In the genomic region with DNA sequence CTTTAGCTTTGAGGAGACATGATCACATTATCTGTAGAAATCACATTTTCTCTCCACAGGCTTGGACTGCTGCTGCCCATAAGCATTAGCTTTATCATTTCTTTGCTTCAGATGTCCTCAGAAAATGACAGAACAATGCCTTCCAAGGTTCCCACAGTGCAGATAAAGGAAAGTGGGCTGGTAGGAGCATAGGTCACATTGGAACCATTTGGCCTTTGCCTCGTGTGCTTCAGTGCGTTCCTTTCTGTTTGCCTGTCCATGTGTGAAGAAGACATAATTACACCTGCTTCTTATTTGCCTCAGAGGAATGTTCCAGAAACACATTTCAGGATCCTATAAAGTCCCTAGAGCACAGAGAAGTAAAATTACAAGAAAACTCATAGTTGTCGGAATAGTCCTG, we compare ENCODE assay signal across 10 mouse cellular contexts. TPM values are rescaled to one million over a fixed set of nuclear protein-coding genes. Genes with fewer than 3 reads are reported as not detected.
DNase-seq lines count a peak whose midpoint lies in the region; ATAC-seq and TF ChIP-seq lines count a peak whose summit lies in the region.
"Had no signal": no experiment of that assay in that cellular context is flagged by ENCODE, and none has a peak within 500 bp of the region (broad histone marks: within the 10 kb centered on the region; RNA-seq: fewer than 3 reads in every experiment).

No protein-coding gene starts in this region.

- no peak overlapping the region for H3K9ac ChIP-seq in heart, postnatal 0 days (replicated peaks; ENCODE audit: low read depth, low read length)
- no peak overlapping the region for H3K9ac ChIP-seq in heart, embryonic 11.5 days (ENCODE audit: low read depth, low read length)
- no peak overlapping the region for H3K9ac ChIP-seq in forebrain, embryonic 16.5 days (replicated peaks; ENCODE audit: low read depth, low read length)
- H3K9ac ChIP-seq in midbrain, embryonic 14.5 days (replicated peaks; ENCODE audit: low read length), result no peak overlapping the region
- H3K9ac ChIP-seq: heart, embryonic 15.5 days had no signal

- no peaks in the 10 kb centered on the region for H3K36me3 ChIP-seq in heart, postnatal 0 days (replicated peaks; ENCODE audit: control insufficient read depth, insufficient read depth, low read length)
- H3K36me3 ChIP-seq in heart, embryonic 11.5 days (ENCODE audit: control insufficient read depth, insufficient read depth, low read length), result no peaks in the 10 kb centered on the region
- no peaks in the 10 kb centered on the region for H3K36me3 ChIP-seq in forebrain, embryonic 16.5 days (ENCODE audit: control insufficient read depth, insufficient read depth)
- H3K36me3 ChIP-seq in midbrain, embryonic 14.5 days (ENCODE audit: control insufficient read depth, insufficient read depth, low read length), result no peaks in the 10 kb centered on the region
- H3K36me3 ChIP-seq: heart, embryonic 15.5 days had no signal

- DNase-seq in heart, postnatal 0 days (ENCODE audit: low spot score), result no peak
- DNase-seq in midbrain, embryonic 14.5 days, result no peak
- no peak for DNase-seq in adrenal gland, postnatal 4 days (ENCODE audit: low spot score in 2 of 2)
- no peak for DNase-seq in frontal cortex, postnatal 10 days (ENCODE audit: low spot score in 2 of 2)
- DNase-seq: kidney, adult 11 months had no signal

- no peak overlapping the region for H3K4me2 ChIP-seq in heart, postnatal 0 days (ENCODE audit: low read depth, low read length)
- H3K4me2 ChIP-seq in heart, embryonic 11.5 days, result no peak overlapping the region
- no peak overlapping the region for H3K4me2 ChIP-seq in forebrain, embryonic 16.5 days (ENCODE audit: low read length)
- H3K4me2 ChIP-seq in midbrain, embryonic 14.5 days (ENCODE audit: low read length), result no peak overlapping the region
- H3K4me2 ChIP-seq: heart, embryonic 15.5 days had no signal

- ATAC-seq in heart, postnatal 0 days (ENCODE audit: insufficient read depth, low read depth), result no peak
- no peak for ATAC-seq in heart, embryonic 11.5 days (replicated peaks; ENCODE audit: insufficient number of reproducible peaks, low FRiP score, low TSS enrichment)
- ATAC-seq in forebrain, embryonic 16.5 days, result peak; percentile 24
- ATAC-seq in midbrain, embryonic 14.5 days (ENCODE audit: low FRiP score, low TSS enrichment), result no peak

- H3K9me3 ChIP-seq in heart, postnatal 0 days (replicated peaks; ENCODE audit: control insufficient read depth, low read length), result no peaks in the 10 kb centered on the region
- H3K9me3 ChIP-seq in heart, embryonic 11.5 days (replicated peaks; ENCODE audit: control insufficient read depth, low read length), result no peaks in the 10 kb centered on the region
- H3K9me3 ChIP-seq in forebrain, embryonic 16.5 days (ENCODE audit: control insufficient read depth, low read length), result no peaks in the 10 kb centered on the region
- H3K9me3 ChIP-seq in midbrain, embryonic 14.5 days (ENCODE audit: control insufficient read depth, low read length), result no peaks in the 10 kb centered on the region
- H3K9me3 ChIP-seq: heart, embryonic 15.5 days had no signal

- no peak overlapping the region for H3K4me3 ChIP-seq in heart, postnatal 0 days (ENCODE audit: low read depth, low read length)
- no peak overlapping the region for H3K4me3 ChIP-seq in heart, embryonic 11.5 days (ENCODE audit: low read depth, low read length)
- no peak overlapping the region for H3K4me3 ChIP-seq in embryonic fibroblast, embryonic 13.5 days (ENCODE audit: insufficient read depth, low read length)
- no peak overlapping the region for H3K4me3 ChIP-seq in forebrain, embryonic 16.5 days (replicated peaks; ENCODE audit: low read length)
- no peak overlapping the region for H3K4me3 ChIP-seq in midbrain, embryonic 14.5 days (replicated peaks; ENCODE audit: low read depth, low read length)
- H3K4me3 ChIP-seq: heart, embryonic 15.5 days had no signal

- no peak for TF ChIP-seq POLR2A in embryonic fibroblast, embryonic 13.5 days (IDR thresholded peaks at IDR 0.05; ENCODE audit: low read depth, low read length)

- WGBS in heart, postnatal 0 days, result 64% methylated on average over 3 of the region's 3 CpGs
- 77% methylated on average over 3 of the region's 3 CpGs for WGBS in heart, embryonic 11.5 days (ENCODE audit: insufficient replicate concordance)
- WGBS in forebrain, embryonic 16.5 days, result 38% methylated on average over 3 of the region's 3 CpGs
- 36% methylated on average over 3 of the region's 3 CpGs for WGBS in midbrain, embryonic 14.5 days

- H3K4me1 ChIP-seq in heart, postnatal 0 days (ENCODE audit: control insufficient read depth, insufficient read depth), result 0 out of 2 replicates have a peak, but pooled peaks cover 2% of the 10 kb centered on the region
- no peaks in the 10 kb centered on the region for H3K4me1 ChIP-seq in heart, embryonic 11.5 days (ENCODE audit: control insufficient read depth, insufficient read depth, low read length)
- peaks cover 13% of the 10 kb centered on the region for H3K4me1 ChIP-seq in embryonic fibroblast, embryonic 13.5 days (ENCODE audit: control insufficient read depth, insufficient read depth, low read length)
- H3K4me1 ChIP-seq in forebrain, embryonic 16.5 days (replicated peaks; ENCODE audit: control insufficient read depth, insufficient read depth, low read length), result peaks cover 28% of the 10 kb centered on the region
- peaks cover 3% of the 10 kb centered on the region; the same call in 1 of the 2 replicates for H3K4me1 ChIP-seq in midbrain, embryonic 14.5 days (ENCODE audit: control insufficient read depth, insufficient read depth, low read length)
- H3K4me1 ChIP-seq: heart, embryonic 15.5 days had no signal

- H3K27me3 ChIP-seq in heart, postnatal 0 days (ENCODE audit: control insufficient read depth, insufficient read depth, low read length), result no peaks in the 10 kb centered on the region
- H3K27me3 ChIP-seq in heart, embryonic 11.5 days (ENCODE audit: control insufficient read depth, insufficient read depth, low read length), result no peaks in the 10 kb centered on the region
- no peaks in the 10 kb centered on the region for H3K27me3 ChIP-seq in forebrain, embryonic 16.5 days (replicated peaks; ENCODE audit: control insufficient read depth, insufficient read depth, low read length)
- no peaks in the 10 kb centered on the region for H3K27me3 ChIP-seq in midbrain, embryonic 14.5 days (ENCODE audit: control insufficient read depth, insufficient read depth, low read length)
- H3K27me3 ChIP-seq: heart, embryonic 15.5 days had no signal

- H3K27ac ChIP-seq in heart, postnatal 0 days (ENCODE audit: low read depth), result 0 out of 2 replicates have a peak overlapping the region, but pooled peaks have one; percentile 54
- no peak overlapping the region for H3K27ac ChIP-seq in heart, embryonic 11.5 days (ENCODE audit: low read depth, low read length)
- H3K27ac ChIP-seq in embryonic fibroblast, embryonic 13.5 days (ENCODE audit: insufficient read depth, low read length), result 0 out of 2 replicates have a peak overlapping the region, but pooled peaks have one; percentile 44
- peak overlapping the region; percentile 80 for H3K27ac ChIP-seq in forebrain, embryonic 16.5 days (ENCODE audit: low read length)
- H3K27ac ChIP-seq in midbrain, embryonic 14.5 days (replicated peaks; ENCODE audit: low read depth, low read length), result peak overlapping the region; percentile 37; the same call in 1 of the 2 replicates
- H3K27ac ChIP-seq: macrophage had no signal

- no peak for TF ChIP-seq EP300 in heart, postnatal 0 days (IDR thresholded peaks at IDR 0.05; ENCODE audit: low read depth)

- TF ChIP-seq CTCF in heart, postnatal 0 days (IDR thresholded peaks at IDR 0.05; ENCODE audit: low read depth), result no peak
- no peak for TF ChIP-seq CTCF in embryonic fibroblast, embryonic 13.5 days (IDR thresholded peaks at IDR 0.05; ENCODE audit: borderline replicate concordance, insufficient read depth, low read length)

RNA-seq across cellular contexts. Expression of a gene that starts 16.7 kb away (rescaled TPM):
- total RNA-seq in heart, postnatal 0 days (2014; rRNA removed; ENCODE audit: low replicate concordance), result 2.0 and 2.8 TPM in 2 replicates
- 0.99 and 1.4 TPM in 2 replicates for polyA plus RNA-seq in heart, postnatal 0 days (2015; fragmentation: Nextera tagmentation; extraction: Ambion mirVana)
- 0.39 and 1.4 TPM in 2 replicates for polyA plus RNA-seq in heart, embryonic 11.5 days (2014; fragmentation: Nextera tagmentation; extraction: Ambion mirVana)
- 4.6 and 5.1 TPM in 2 replicates for polyA plus RNA-seq in embryonic fibroblast, embryonic 13.5 days (2011; ENCODE audit: insufficient read length, low read depth, missing spikeins)
- polyA plus RNA-seq in forebrain, embryonic 16.5 days (2015; fragmentation: Nextera tagmentation; extraction: Ambion mirVana), result 11.2 and 11.9 TPM in 2 replicates
- polyA plus RNA-seq in midbrain, embryonic 14.5 days (2014; fragmentation: Nextera tagmentation; extraction: Ambion mirVana), result 9.1 and 9.2 TPM in 2 replicates
- total RNA-seq in adrenal gland, postnatal 4 days (2021), result 1 to 10 TPM; 6.6 TPM
